In the genomic region with DNA sequence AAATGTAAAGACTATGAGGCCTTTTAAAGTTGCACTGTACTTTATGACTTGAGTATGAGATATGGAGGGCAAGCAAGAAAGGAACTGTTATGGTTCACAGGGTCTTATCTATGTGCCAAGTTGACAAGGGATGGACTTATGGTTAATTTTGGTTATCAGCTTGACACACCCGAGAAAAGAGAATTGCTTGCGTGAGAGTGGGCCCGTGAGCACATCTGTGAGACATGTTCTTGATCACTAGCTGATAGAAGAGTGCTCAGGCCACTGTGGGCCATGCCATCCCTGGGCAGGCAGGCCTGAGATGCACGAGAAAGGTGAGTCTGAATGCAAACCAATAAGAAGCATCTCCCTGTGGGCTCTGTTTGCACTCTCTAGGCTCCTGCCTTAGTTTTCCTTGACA, we compare ENCODE assay signal across 19 mouse cellular contexts. TPM values are rescaled to one million over a fixed set of nuclear protein-coding genes. Genes with fewer than 3 reads are reported as not detected.
"Had no signal": no experiment of that assay in that cellular context is flagged by ENCODE, and none has a peak within 500 bp of the region (broad histone marks: within the 10 kb centered on the region; RNA-seq: fewer than 3 reads in every experiment).

No protein-coding gene starts in this region.

- H3K27ac ChIP-seq: limb, embryonic 15.5 days; macrophage; midbrain, embryonic 10.5 days; neural tube, embryonic 12.5 days had no signal

- H3K4me3 ChIP-seq: limb, embryonic 15.5 days; midbrain, embryonic 10.5 days; myocyte; neural tube, embryonic 12.5 days had no signal

- DNase-seq: kidney, adult 11 months; layer of hippocampus, adult 9-11 months; layer of hippocampus, postnatal 36 days; spleen, adult 18-20 months had no signal

- H3K36me3 ChIP-seq: limb, embryonic 15.5 days; midbrain, embryonic 10.5 days; neural tube, embryonic 12.5 days had no signal

- H3K9ac ChIP-seq: limb, embryonic 15.5 days; lung, embryonic 14.5 days; neural tube, embryonic 12.5 days had no signal

- H3K9me3 ChIP-seq: limb, embryonic 15.5 days; midbrain, embryonic 10.5 days; neural tube, embryonic 12.5 days had no signal

- H3K4me2 ChIP-seq: limb, embryonic 15.5 days; lung, embryonic 14.5 days; neural tube, embryonic 12.5 days had no signal

- H3K27me3 ChIP-seq: limb, embryonic 15.5 days; neural tube, embryonic 12.5 days had no signal

- H3K4me1 ChIP-seq: limb, embryonic 15.5 days; midbrain, embryonic 10.5 days; neural tube, embryonic 12.5 days had no signal

RNA-seq across cellular contexts. Expression of gene Gm32742, which starts 27.9 kb away (rescaled TPM):
- total RNA-seq: layer of hippocampus, postnatal 36 days; left cerebral cortex, adult 8-10 months; left cerebral cortex, postnatal 25 days had no signal
- polyA plus RNA-seq: kidney, embryonic 14.5 days; limb, embryonic 15.5 days; lung, embryonic 14.5 days; macrophage; midbrain, embryonic 10.5 days had no signal

RNA-seq across cellular contexts. Expression of gene 4833427G06Rik, which starts 35.6 kb away (rescaled TPM):
- total RNA-seq: layer of hippocampus, postnatal 36 days; left cerebral cortex, postnatal 25 days had no signal
- polyA plus RNA-seq: kidney, embryonic 14.5 days; large intestine, adult 2 months; limb, embryonic 11.5 days; limb, embryonic 15.5 days; lung, embryonic 14.5 days; macrophage; midbrain, embryonic 10.5 days; midbrain, embryonic 14.5 days; stomach, embryonic 14.5 days; thymus, adult 2 months; urinary bladder, adult 2 months had no signal
